Mouse (Mus musculus): ENCODE measurements around the gene Fbxo47. TPM values are rescaled to one million over a fixed set of nuclear protein-coding genes. Genes with fewer than 3 reads are reported as not detected.

Fbxo47 gene
- polyA plus RNA-seq, 1 experiment from 2014 or later = 0.97 TPM

- peak overlapping the region; percentile 48; the same call in 1 of the 2 replicates for H3K27ac ChIP-seq (ENCODE audit: low read length)
- no peak overlapping the region for H3K9ac ChIP-seq (ENCODE audit: low read length)
- 89% methylated on average over 8 of the region's 8 CpGs for WGBS
- H3K4me2 ChIP-seq (ENCODE audit: low read depth, low read length) = no peak overlapping the region
- H3K9me3 ChIP-seq (replicated peaks; ENCODE audit: control insufficient read depth, low read length) = no peaks in the 10 kb centered on the region
- no peak overlapping the region for H3K4me3 ChIP-seq (ENCODE audit: low read length)
- no peak for ATAC-seq (replicated peaks; ENCODE audit: extremely low read depth, insufficient read depth, low FRiP score)
- H3K4me1 ChIP-seq (ENCODE audit: control insufficient read depth, insufficient read depth, low read length) = peaks cover 55% of the 10 kb centered on the region
- peaks cover 13% of the 10 kb centered on the region for H3K36me3 ChIP-seq (ENCODE audit: control insufficient read depth, insufficient read depth)
- no peaks in the 10 kb centered on the region for H3K27me3 ChIP-seq (ENCODE audit: control insufficient read depth, insufficient read depth, low read length)
These were observed 62.4 kb downstream of the Fbxo47 start for GRCm38 (mm10) chr11:97821401-97822064.

GRCm38 (mm10) chr11:97820840-97821239 is 63.1 kb downstream of the Fbxo47 start:
- Histone ChIP-seq H3K4me1 (ENCODE audit: control insufficient read depth, insufficient read depth, low read length) (peaks cover 60% of the 10 kb centered on the region), H3K9me3 (replicated peaks; ENCODE audit: control insufficient read depth, low read length) (no peaks in the 10 kb centered on the region), H3K36me3 (ENCODE audit: control insufficient read depth, insufficient read depth) (peaks cover 13% of the 10 kb centered on the region), H3K27me3 (ENCODE audit: control insufficient read depth, insufficient read depth, low read length) (no peaks in the 10 kb centered on the region), H3K27ac (ENCODE audit: low read length) (peak overlapping the region; percentile 48; the same call in 1 of the 2 replicates), H3K4me2 (ENCODE audit: low read depth, low read length) (no peak overlapping the region), H3K9ac (ENCODE audit: low read length) (no peak overlapping the region), H3K4me3 (ENCODE audit: low read length) (no peak overlapping the region)
- no peak for ATAC-seq (replicated peaks; ENCODE audit: extremely low read depth, insufficient read depth, low FRiP score)
- WGBS = 21% methylated on average over 4 of the region's 4 CpGs

- no peak for ATAC-seq (replicated peaks; ENCODE audit: extremely low read depth, insufficient read depth, low FRiP score)
- no peaks in the 10 kb centered on the region for H3K9me3 ChIP-seq (replicated peaks; ENCODE audit: control insufficient read depth, low read length)
- H3K27ac ChIP-seq (ENCODE audit: low read length) = no peak overlapping the region
- H3K4me1 ChIP-seq (ENCODE audit: control insufficient read depth, insufficient read depth, low read length) = peaks cover 60% of the 10 kb centered on the region
- H3K4me2 ChIP-seq (ENCODE audit: low read depth, low read length) = no peak overlapping the region
- H3K27me3 ChIP-seq (ENCODE audit: control insufficient read depth, insufficient read depth, low read length) = no peaks in the 10 kb centered on the region
- WGBS = 64% methylated on average over 5 of the region's 5 CpGs
- no peak overlapping the region for H3K9ac ChIP-seq (ENCODE audit: low read length)
- no peak overlapping the region for H3K4me3 ChIP-seq (ENCODE audit: low read length)
- H3K36me3 ChIP-seq (ENCODE audit: control insufficient read depth, insufficient read depth) = peaks cover 13% of the 10 kb centered on the region
These were observed 64.0 kb downstream of the Fbxo47 start for GRCm38 (mm10) chr11:97819923-97820322.

- Histone ChIP-seq H3K9me3 (replicated peaks; ENCODE audit: control insufficient read depth, low read length) (no peaks in the 10 kb centered on the region), H3K27me3 (ENCODE audit: control insufficient read depth, insufficient read depth, low read length) (no peaks in the 10 kb centered on the region), H3K4me3 (ENCODE audit: low read length) (no peak overlapping the region), H3K4me1 (ENCODE audit: control insufficient read depth, insufficient read depth, low read length) (peaks cover 56% of the 10 kb centered on the region), H3K9ac (ENCODE audit: low read length) (peak overlapping the region; percentile 46), H3K4me2 (ENCODE audit: low read depth, low read length) (no peak overlapping the region), H3K27ac (ENCODE audit: low read length) (peak overlapping the region; percentile 73), H3K36me3 (ENCODE audit: control insufficient read depth, insufficient read depth) (peaks cover 10% of the 10 kb centered on the region; the same call in 1 of the 2 replicates)
- 49% methylated on average over 4 of the region's 4 CpGs for WGBS
- ATAC-seq (replicated peaks; ENCODE audit: extremely low read depth, insufficient read depth, low FRiP score) = no peak
These were observed 64.9 kb downstream of the Fbxo47 start for GRCm38 (mm10) chr11:97819102-97819501.

- Histone ChIP-seq H3K27me3 (ENCODE audit: control insufficient read depth, insufficient read depth, low read length) (no peaks in the 10 kb centered on the region), H3K9ac (ENCODE audit: low read length) (peak overlapping the region; percentile 46), H3K27ac (ENCODE audit: low read length) (peak overlapping the region; percentile 73), H3K4me2 (ENCODE audit: low read depth, low read length) (no peak overlapping the region), H3K4me1 (ENCODE audit: control insufficient read depth, insufficient read depth, low read length) (peaks cover 57% of the 10 kb centered on the region), H3K9me3 (replicated peaks; ENCODE audit: control insufficient read depth, low read length) (no peaks in the 10 kb centered on the region), H3K36me3 (ENCODE audit: control insufficient read depth, insufficient read depth) (0 out of 2 replicates have a peak, but pooled peaks cover 8% of the 10 kb centered on the region), H3K4me3 (ENCODE audit: low read length) (no peak overlapping the region)
- no peak for ATAC-seq (replicated peaks; ENCODE audit: extremely low read depth, insufficient read depth, low FRiP score)
- WGBS = 11% methylated on average over 4 of the region's 4 CpGs
These were observed 65.4 kb downstream of the Fbxo47 start for GRCm38 (mm10) chr11:97818571-97818970.

GRCm38 (mm10) chr11:97818003-97818402 is 66.0 kb downstream of the Fbxo47 start:
- Histone ChIP-seq H3K9me3 (replicated peaks; ENCODE audit: control insufficient read depth, low read length) (no peaks in the 10 kb centered on the region), H3K9ac (ENCODE audit: low read length) (no peak overlapping the region), H3K27ac (ENCODE audit: low read length) (peak overlapping the region; percentile 6), H3K4me3 (ENCODE audit: low read length) (no peak overlapping the region), H3K27me3 (ENCODE audit: control insufficient read depth, insufficient read depth, low read length) (no peaks in the 10 kb centered on the region), H3K36me3 (ENCODE audit: control insufficient read depth, insufficient read depth) (0 out of 2 replicates have a peak, but pooled peaks cover 8% of the 10 kb centered on the region), H3K4me2 (ENCODE audit: low read depth, low read length) (no peak overlapping the region), H3K4me1 (ENCODE audit: control insufficient read depth, insufficient read depth, low read length) (peaks cover 62% of the 10 kb centered on the region)
- 66% methylated on average over 6 of the region's 6 CpGs for whole genome bisulfite sequencing
- no peak for ATAC-seq (replicated peaks; ENCODE audit: extremely low read depth, insufficient read depth, low FRiP score)

- Histone ChIP-seq H3K27me3 (ENCODE audit: control insufficient read depth, insufficient read depth, low read length) (no peaks in the 10 kb centered on the region), H3K9me3 (replicated peaks; ENCODE audit: control insufficient read depth, low read length) (no peaks in the 10 kb centered on the region), H3K4me1 (ENCODE audit: control insufficient read depth, insufficient read depth, low read length) (peaks cover 68% of the 10 kb centered on the region), H3K4me3 (ENCODE audit: low read length) (no peak overlapping the region), H3K4me2 (ENCODE audit: low read depth, low read length) (no peak overlapping the region; the same call in 1 of the 2 replicates), H3K9ac (ENCODE audit: low read length) (peak overlapping the region; percentile 55; the same call in 1 of the 2 replicates), H3K36me3 (ENCODE audit: control insufficient read depth, insufficient read depth) (0 out of 2 replicates have a peak, but pooled peaks cover 8% of the 10 kb centered on the region), H3K27ac (ENCODE audit: low read length) (peak overlapping the region; percentile 76)
- peak; percentile 53; the same call in 1 of the 2 replicates for ATAC-seq (replicated peaks; ENCODE audit: extremely low read depth, insufficient read depth, low FRiP score)
- 20% methylated on average over 5 of the region's 5 CpGs for WGBS
These were observed 66.6 kb downstream of the Fbxo47 start for GRCm38 (mm10) chr11:97817379-97817778.

GRCm38 (mm10) chr11:97816916-97817315 is 67.0 kb downstream of the Fbxo47 start:
- Histone ChIP-seq H3K27ac (ENCODE audit: low read length) (peak overlapping the region; percentile 76), H3K9ac (ENCODE audit: low read length) (peak overlapping the region; percentile 55; the same call in 1 of the 2 replicates), H3K36me3 (ENCODE audit: control insufficient read depth, insufficient read depth) (0 out of 2 replicates have a peak, but pooled peaks cover 8% of the 10 kb centered on the region), H3K4me1 (ENCODE audit: control insufficient read depth, insufficient read depth, low read length) (peaks cover 73% of the 10 kb centered on the region), H3K4me3 (ENCODE audit: low read length) (no peak overlapping the region), H3K4me2 (ENCODE audit: low read depth, low read length) (peak overlapping the region; percentile 23; the same call in 1 of the 2 replicates), H3K27me3 (ENCODE audit: control insufficient read depth, insufficient read depth, low read length) (no peaks in the 10 kb centered on the region), H3K9me3 (replicated peaks; ENCODE audit: control insufficient read depth, low read length) (no peaks in the 10 kb centered on the region)
- no peak for ATAC-seq (replicated peaks; ENCODE audit: extremely low read depth, insufficient read depth, low FRiP score)
- WGBS = 45% methylated on average over 9 of the region's 9 CpGs

GRCm38 (mm10) chr11:97816176-97816575 is 67.8 kb downstream of the Fbxo47 start:
- H3K4me1 ChIP-seq (ENCODE audit: control insufficient read depth, insufficient read depth, low read length) = peaks cover 74% of the 10 kb centered on the region
- no peaks in the 10 kb centered on the region for H3K27me3 ChIP-seq (ENCODE audit: control insufficient read depth, insufficient read depth, low read length)
- H3K4me3 ChIP-seq (ENCODE audit: low read length) = no peak overlapping the region
- H3K4me2 ChIP-seq (ENCODE audit: low read depth, low read length) = no peak overlapping the region
- H3K9me3 ChIP-seq (replicated peaks; ENCODE audit: control insufficient read depth, low read length) = no peaks in the 10 kb centered on the region
- H3K27ac ChIP-seq (ENCODE audit: low read length) = peak overlapping the region; percentile 30
- 0 out of 2 replicates have a peak, but pooled peaks cover 8% of the 10 kb centered on the region for H3K36me3 ChIP-seq (ENCODE audit: control insufficient read depth, insufficient read depth)
- WGBS = 72% methylated on average over 5 of the region's 5 CpGs
- no peak for ATAC-seq (replicated peaks; ENCODE audit: extremely low read depth, insufficient read depth, low FRiP score)
- no peak overlapping the region for H3K9ac ChIP-seq (ENCODE audit: low read length)

Data from heart, embryonic 16.5 days (tissue).